Mouse (Mus musculus): ENCODE measurements at regions not wholly inside any gene's neighbourhood (a gene's known extent, or its start where the extent isn't known, plus 50 kb on each side); places are given as distances from the start of the nearest gene placed in this dataset.

GRCm38 (mm10) chr17:88306325-88306724, 134.2 kb upstream of the Foxn2 start:
- H3K27ac ChIP-seq: no peak overlapping the region
- DNase-seq (ENCODE audit: low spot score): no peak
- no peaks in the 10 kb centered on the region for H3K27me3 ChIP-seq (ENCODE audit: low read depth, poor library complexity, severe bottlenecking)
- no peaks in the 10 kb centered on the region for H3K9me3 ChIP-seq (replicated peaks)
- 65% methylated on average over 9 of the region's 9 CpGs for WGBS
- no peaks in the 10 kb centered on the region for H3K4me1 ChIP-seq
- no peak overlapping the region for H3K4me3 ChIP-seq
- H3K36me3 ChIP-seq: no peaks in the 10 kb centered on the region

DNA sequence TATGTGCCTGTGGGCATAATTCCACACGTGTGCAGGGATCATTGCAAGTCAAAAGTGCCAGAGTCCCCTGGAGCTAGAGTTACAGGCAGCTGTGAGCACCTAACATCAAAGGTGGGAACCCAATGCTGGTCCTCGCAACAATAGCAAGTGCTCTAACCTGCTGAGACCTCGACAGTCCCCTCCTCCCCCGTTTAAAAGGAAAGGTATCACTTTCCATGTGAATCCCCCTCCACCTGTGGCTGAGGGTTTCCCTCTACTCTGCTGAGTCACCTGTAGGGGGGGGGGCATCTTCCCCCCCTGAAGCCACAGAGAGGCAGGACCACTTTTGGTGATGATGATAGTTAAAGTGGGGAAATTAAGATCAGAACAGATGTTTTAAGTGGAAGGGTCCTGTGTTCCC, 133.4 kb upstream of the Foxn2 start:
- DNase-seq (ENCODE audit: low spot score): no peak
- WGBS: 36% methylated on average over 4 of the region's 4 CpGs

DNA sequence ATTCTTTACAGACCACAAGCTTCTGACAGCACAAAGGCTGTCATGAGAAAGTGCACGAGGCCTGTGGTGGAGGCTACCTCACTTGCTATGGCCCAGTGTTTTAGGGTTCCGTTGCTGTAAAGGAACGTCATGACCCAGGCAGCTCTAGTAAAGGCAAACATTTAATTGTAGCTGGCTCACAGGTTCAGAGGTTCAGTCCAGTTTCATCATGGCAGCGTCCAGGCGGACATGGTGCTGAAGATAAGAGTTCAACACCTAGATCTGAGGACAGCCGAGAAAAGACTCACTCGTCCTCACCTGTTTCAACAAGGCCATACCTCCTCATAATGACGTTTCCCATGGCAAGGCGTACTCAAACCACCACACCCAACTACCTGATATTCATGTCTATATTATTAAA, 132.7 kb upstream of the Foxn2 start:
- Histone ChIP-seq H3K36me3 (no peaks in the 10 kb centered on the region), H3K4me1 (no peaks in the 10 kb centered on the region), H3K27me3 (ENCODE audit: low read depth, poor library complexity, severe bottlenecking) (no peaks in the 10 kb centered on the region), H3K4me3 (no peak overlapping the region), H3K9me3 (replicated peaks) (no peaks in the 10 kb centered on the region), H3K27ac (no peak overlapping the region)
- no peak for DNase-seq (ENCODE audit: low spot score)
- WGBS: 92% methylated on average over 9 of the region's 9 CpGs

More for the DNA sequence above, 133.4 kb upstream of the Foxn2 start:
- Histone ChIP-seq H3K27ac (no peak overlapping the region), H3K27me3 (ENCODE audit: low read depth, poor library complexity, severe bottlenecking) (no peaks in the 10 kb centered on the region), H3K9me3 (replicated peaks) (no peaks in the 10 kb centered on the region), H3K4me1 (no peaks in the 10 kb centered on the region), H3K36me3 (no peaks in the 10 kb centered on the region), H3K4me3 (no peak overlapping the region)

GRCm38 (mm10) chr17:88312876-88313275, 127.6 kb upstream of the Foxn2 start:
- Histone ChIP-seq H3K4me1 (0 out of 2 replicates have a peak, but pooled peaks cover 4% of the 10 kb centered on the region), H3K27ac (no peak overlapping the region), H3K27me3 (ENCODE audit: low read depth, poor library complexity, severe bottlenecking) (no peaks in the 10 kb centered on the region), H3K9me3 (replicated peaks) (no peaks in the 10 kb centered on the region), H3K4me3 (no peak overlapping the region), H3K36me3 (no peaks in the 10 kb centered on the region)
- DNase-seq (ENCODE audit: low spot score): no peak
- 90% methylated on average over 2 of the region's 2 CpGs for WGBS

- WGBS: 74% methylated on average over 14 of the region's 15 CpGs
- H3K27ac ChIP-seq: no peak overlapping the region
Observed at GRCm38 (mm10) chr17:88316213-88316967, 124.1 kb upstream of the Foxn2 start.

GRCm38 (mm10) chr17:88317311-88317710, 123.2 kb upstream of the Foxn2 start:
- no peak overlapping the region for H3K27ac ChIP-seq
- H3K4me3 ChIP-seq: no peak overlapping the region
- no peaks in the 10 kb centered on the region for H3K36me3 ChIP-seq
- no peaks in the 10 kb centered on the region for H3K9me3 ChIP-seq (replicated peaks)
- DNase-seq (ENCODE audit: low spot score): no peak
- H3K27me3 ChIP-seq (ENCODE audit: low read depth, poor library complexity, severe bottlenecking): no peaks in the 10 kb centered on the region
- peaks cover 8% of the 10 kb centered on the region for H3K4me1 ChIP-seq
- WGBS: 82% methylated on average over 5 of the region's 5 CpGs

More at GRCm38 (mm10) chr17:88316213-88316967, 124.1 kb upstream of the Foxn2 start:
- H3K4me1 ChIP-seq: peaks cover 8% of the 10 kb centered on the region
- DNase-seq (ENCODE audit: low spot score): no peak
- no peak overlapping the region for H3K4me3 ChIP-seq
- no peaks in the 10 kb centered on the region for H3K9me3 ChIP-seq (replicated peaks)
- no peaks in the 10 kb centered on the region for H3K27me3 ChIP-seq (ENCODE audit: low read depth, poor library complexity, severe bottlenecking)
- no peaks in the 10 kb centered on the region for H3K36me3 ChIP-seq

GRCm38 (mm10) chr17:88317806-88318205, 122.7 kb upstream of the Foxn2 start:
- 90% methylated on average over 7 of the region's 7 CpGs for WGBS
- DNase-seq (ENCODE audit: low spot score): no peak
- no peak overlapping the region for H3K27ac ChIP-seq
- peaks cover 8% of the 10 kb centered on the region for H3K4me1 ChIP-seq
- no peak overlapping the region for H3K4me3 ChIP-seq
- H3K36me3 ChIP-seq: no peaks in the 10 kb centered on the region
- no peaks in the 10 kb centered on the region for H3K27me3 ChIP-seq (ENCODE audit: low read depth, poor library complexity, severe bottlenecking)
- no peaks in the 10 kb centered on the region for H3K9me3 ChIP-seq (replicated peaks)

GRCm38 (mm10) chr17:88318207-88318791, 122.2 kb upstream of the Foxn2 start:
- Histone ChIP-seq H3K9me3 (replicated peaks) (no peaks in the 10 kb centered on the region), H3K27me3 (ENCODE audit: low read depth, poor library complexity, severe bottlenecking) (no peaks in the 10 kb centered on the region), H3K27ac (no peak overlapping the region; the same call in 1 of the 2 replicates), H3K36me3 (no peaks in the 10 kb centered on the region), H3K4me1 (peaks cover 8% of the 10 kb centered on the region), H3K4me3 (no peak overlapping the region)
- 78% methylated on average over 16 of the region's 16 CpGs for WGBS
- peak; percentile 39 for DNase-seq (ENCODE audit: low spot score)

DNA sequence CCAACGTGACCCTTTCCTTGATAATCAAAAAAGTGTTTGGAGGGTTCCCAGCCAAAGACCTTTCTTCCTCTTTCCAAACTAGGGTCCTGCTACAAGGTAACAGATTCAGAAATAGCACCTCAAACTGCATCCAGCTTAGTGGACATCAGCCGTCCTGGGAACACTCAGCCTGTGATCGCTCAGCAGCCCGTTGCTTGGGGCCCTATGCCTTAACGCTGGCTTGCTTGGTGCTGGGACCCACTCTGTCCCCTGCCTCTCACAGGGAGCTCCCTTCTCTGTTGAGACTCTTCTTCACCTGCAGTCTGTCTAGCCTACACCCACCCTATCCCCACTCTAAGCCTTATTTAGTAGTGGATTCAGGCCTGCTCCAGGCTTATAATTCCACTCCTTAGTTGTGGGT, 121.6 kb upstream of the Foxn2 start:
- H3K36me3 ChIP-seq: no peaks in the 10 kb centered on the region
- no peak overlapping the region for H3K27ac ChIP-seq
- peaks cover 8% of the 10 kb centered on the region for H3K4me1 ChIP-seq
- DNase-seq (ENCODE audit: low spot score): no peak
- WGBS: 72% methylated on average over 5 of the region's 5 CpGs
- H3K27me3 ChIP-seq (ENCODE audit: low read depth, poor library complexity, severe bottlenecking): no peaks in the 10 kb centered on the region
- no peak overlapping the region for H3K4me3 ChIP-seq
- H3K9me3 ChIP-seq (replicated peaks): no peaks in the 10 kb centered on the region

- DNase-seq (ENCODE audit: low spot score): no peak
- Histone ChIP-seq H3K4me3 (no peak overlapping the region), H3K4me1 (peaks cover 15% of the 10 kb centered on the region), H3K27ac (no peak overlapping the region), H3K27me3 (ENCODE audit: low read depth, poor library complexity, severe bottlenecking) (no peaks in the 10 kb centered on the region), H3K9me3 (replicated peaks) (no peaks in the 10 kb centered on the region), H3K36me3 (no peaks in the 10 kb centered on the region)
- 90% methylated on average over 1 of the region's 1 CpGs for WGBS
Observed at GRCm38 (mm10) chr17:88320686-88321085, 119.8 kb upstream of the Foxn2 start.

DNA sequence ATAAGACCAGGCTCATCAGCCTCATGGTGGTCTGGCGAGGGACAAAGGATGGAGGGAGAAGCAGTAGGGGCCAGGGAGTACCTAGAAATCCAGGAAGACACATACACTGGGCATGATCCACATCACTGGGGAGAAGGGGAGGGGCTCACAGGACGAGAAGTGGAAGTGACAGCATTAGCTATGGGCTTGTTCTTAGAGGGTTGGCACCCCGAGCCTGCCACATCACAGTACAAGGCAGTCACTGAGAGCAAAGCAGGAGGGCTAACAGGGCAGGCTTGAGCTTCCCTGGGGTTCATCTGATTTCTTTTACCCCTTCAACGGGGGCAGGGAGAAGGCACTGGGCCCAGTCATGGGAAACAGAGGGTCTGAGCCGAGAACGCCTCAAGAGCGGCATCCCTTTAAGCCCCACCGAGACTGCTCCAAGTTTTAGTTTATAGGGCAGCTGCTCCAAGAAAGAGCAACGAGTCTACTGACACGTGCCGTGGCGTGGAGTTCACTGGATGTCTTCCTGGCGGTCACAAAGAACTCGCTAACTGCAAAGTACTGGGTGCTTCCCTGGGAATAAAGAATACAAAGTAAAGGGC, 115.1 kb upstream of the Foxn2 start:
- DNase-seq (ENCODE audit: low spot score): no peak
- Histone ChIP-seq H3K9me3 (replicated peaks) (peaks cover 2% of the 10 kb centered on the region; the same call in 1 of the 2 replicates), H3K36me3 (no peaks in the 10 kb centered on the region), H3K27me3 (ENCODE audit: low read depth, poor library complexity, severe bottlenecking) (no peaks in the 10 kb centered on the region), H3K27ac (peak overlapping the region; percentile 56), H3K4me1 (peaks cover 29% of the 10 kb centered on the region), H3K4me3 (no peak overlapping the region)
- 65% methylated on average over 14 of the region's 14 CpGs for WGBS

- WGBS: 53% methylated on average over 12 of the region's 12 CpGs
- Histone ChIP-seq H3K4me1 (peaks cover 29% of the 10 kb centered on the region), H3K27me3 (ENCODE audit: low read depth, poor library complexity, severe bottlenecking) (no peaks in the 10 kb centered on the region), H3K4me3 (no peak overlapping the region), H3K36me3 (no peaks in the 10 kb centered on the region), H3K27ac (peak overlapping the region; percentile 56), H3K9me3 (replicated peaks) (peaks cover 5% of the 10 kb centered on the region; the same call in 1 of the 2 replicates)
- DNase-seq (ENCODE audit: low spot score): no peak
Observed at GRCm38 (mm10) chr17:88325910-88326739, 114.4 kb upstream of the Foxn2 start.
